Mouse (Mus musculus) lung, postnatal 0 days (tissue): ENCODE data around the gene Ctsw. TPM values are rescaled to one million over a fixed set of nuclear protein-coding genes. Genes with fewer than 3 reads are reported as not detected.
A peak's percentile ranks its signal among the peaks of the same experiment; 100 is the strongest.

Experiments
- ATAC-seq: fragments of 200-750 bp; cut with Nextera tagmentation; 2 replicates; pipeline ENCODE4 v1.8.0; 2017; ENCODE audit warnings: moderate library complexity
- DNase-seq: peaks from one replicate; pipeline ENCODE4 v3.0.0-alpha.2; 2016; ENCODE audit warnings: low spot score
- H3K27ac ChIP-seq: fragments of 300-500 bp; sonication (generic); 2 replicates; pipeline ENCODE4 v1.5.1; 2014; ENCODE audit warnings: antibody characterized with exemption, mild to moderate bottlenecking, low read length, mixed read lengths
- H3K27me3 ChIP-seq: fragments of 300-500 bp; sonication (generic); replicated peaks from 2 replicates; pipeline ENCODE4 v1.6.1; 2014; ENCODE audit warnings: low read length, mixed read lengths; ENCODE audit not compliant: insufficient read depth
- H3K36me3 ChIP-seq: fragments of 300-500 bp; sonication (generic); 2 replicates; pipeline ENCODE4 v1.6.1; 2014; ENCODE audit warnings: low read length, mixed read lengths; ENCODE audit not compliant: insufficient read depth
- H3K4me1 ChIP-seq: fragments of 300-500 bp; sonication (generic); 2 replicates; pipeline ENCODE4 v1.6.1; 2014; ENCODE audit warnings: antibody characterized with exemption, low read depth, low read length, mixed read lengths; ENCODE audit not compliant: insufficient read depth
- H3K4me2 ChIP-seq: fragments of 300-500 bp; sonication (generic); replicated peaks from 2 replicates; pipeline ENCODE4 v1.6.1; 2014; ENCODE audit warnings: low read depth, mild to moderate bottlenecking, low read length, moderate library complexity, mixed read lengths
- H3K4me3 ChIP-seq: fragments of 300-500 bp; sonication (generic); 2 replicates; pipeline ENCODE4 v1.5.1; 2014; ENCODE audit warnings: low read depth, low read length
- H3K9ac ChIP-seq: fragments of 300-500 bp; sonication (generic); replicated peaks from 2 replicates; pipeline ENCODE4 v1.6.1; 2014; ENCODE audit warnings: low read depth, mild to moderate bottlenecking
- H3K9me3 ChIP-seq: fragments of 300-500 bp; sonication (generic); 2 replicates; pipeline ENCODE4 v1.6.1; 2016; ENCODE audit warnings: low read length, mixed read lengths
- CTCF ChIP-seq: IDR thresholded peaks from 2 replicates; pipeline ENCODE4 v1.5.1; 2016; ENCODE audit warnings: antibody characterized with exemption, mild to moderate bottlenecking
- EP300 ChIP-seq: IDR thresholded peaks from 2 replicates; pipeline ENCODE4 v1.6.1; 2016; ENCODE audit warnings: antibody characterized with exemption, mild to moderate bottlenecking, control low read depth
- WGBS: fragments of 180-500 bp; shearing (Covaris S2); extraction: QIAGEN DNeasy Blood & Tissue Kit; methylation state at CpG from one replicate; pipeline ENCODE4 v1.1.7; 2014; 5-methylcytosine and 5-hydroxymethylcytosine counted together
- polyA plus RNA-seq: library from polyadenylated mRNA; unstranded; fragments of >200 nt; fragmentation: Nextera tagmentation; extraction: Ambion mirVana; gene quantifications from 2 replicates; pipeline ENCODE4 v1.2.1, GENCODE M21; 2015

Ctsw gene
- polyA plus RNA-seq, 1 experiment from 2014 or later = 2.6 TPM

GRCm38 (mm10) chr19:5465037-5465436, 3.3 kb downstream of the Ctsw start:
- TF ChIP-seq CTCF (no peak), EP300 (no peak)
- Histone ChIP-seq H3K4me3 (no peak overlapping the region), H3K4me1 (peaks cover 1% of the 10 kb centered on the region; the same call in 1 of the 2 replicates), H3K9ac (no peak overlapping the region), H3K27me3 (no peaks in the 10 kb centered on the region), H3K36me3 (peaks cover 14% of the 10 kb centered on the region), H3K9me3 (no peaks in the 10 kb centered on the region), H3K27ac (no peak overlapping the region), H3K4me2 (no peak overlapping the region)
- 94% methylated on average over 8 of the region's 8 CpGs for WGBS
- DNase-seq = no peak
- no peak for ATAC-seq

GRCm38 (mm10) chr19:5463791-5464562, 4.3 kb downstream of the Ctsw start:
- DNase-seq (peak; percentile 72), ATAC-seq (peak; percentile 60)
- no peaks in the 10 kb centered on the region for H3K27me3 ChIP-seq
- peak; percentile 95 for TF ChIP-seq CTCF
- TF ChIP-seq EP300 = no peak
- 29% methylated on average over 15 of the region's 15 CpGs for WGBS
- no peak overlapping the region for H3K9ac ChIP-seq
- H3K27ac ChIP-seq = peak overlapping the region; percentile 61; the same call in 1 of the 2 replicates
- H3K4me3 ChIP-seq = no peak overlapping the region
- peak overlapping the region; percentile 25; the same call in 1 of the 2 replicates for H3K4me2 ChIP-seq
- peaks cover 3% of the 10 kb centered on the region; the same call in 1 of the 2 replicates for H3K4me1 ChIP-seq
- no peaks in the 10 kb centered on the region for H3K9me3 ChIP-seq
- H3K36me3 ChIP-seq = peaks cover 14% of the 10 kb centered on the region

GRCm38 (mm10) chr19:5463212-5463611, 5.1 kb downstream of the Ctsw start:
- TF ChIP-seq EP300 (no peak), CTCF (no peak)
- H3K4me3 ChIP-seq = no peak overlapping the region
- no peak for DNase-seq
- ATAC-seq = no peak
- no peak overlapping the region for H3K27ac ChIP-seq
- H3K4me1 ChIP-seq = peaks cover 3% of the 10 kb centered on the region; the same call in 1 of the 2 replicates
- H3K27me3 ChIP-seq = no peaks in the 10 kb centered on the region
- 87% methylated on average over 9 of the region's 9 CpGs for WGBS
- H3K9me3 ChIP-seq = no peaks in the 10 kb centered on the region
- no peak overlapping the region for H3K9ac ChIP-seq
- peaks cover 14% of the 10 kb centered on the region for H3K36me3 ChIP-seq
- no peak overlapping the region for H3K4me2 ChIP-seq

GRCm38 (mm10) chr19:5461411-5461810, 6.9 kb downstream of the Ctsw start:
- no peak for DNase-seq
- peak overlapping the region; percentile 69; the same call in 1 of the 2 replicates for H3K9ac ChIP-seq

DNA sequence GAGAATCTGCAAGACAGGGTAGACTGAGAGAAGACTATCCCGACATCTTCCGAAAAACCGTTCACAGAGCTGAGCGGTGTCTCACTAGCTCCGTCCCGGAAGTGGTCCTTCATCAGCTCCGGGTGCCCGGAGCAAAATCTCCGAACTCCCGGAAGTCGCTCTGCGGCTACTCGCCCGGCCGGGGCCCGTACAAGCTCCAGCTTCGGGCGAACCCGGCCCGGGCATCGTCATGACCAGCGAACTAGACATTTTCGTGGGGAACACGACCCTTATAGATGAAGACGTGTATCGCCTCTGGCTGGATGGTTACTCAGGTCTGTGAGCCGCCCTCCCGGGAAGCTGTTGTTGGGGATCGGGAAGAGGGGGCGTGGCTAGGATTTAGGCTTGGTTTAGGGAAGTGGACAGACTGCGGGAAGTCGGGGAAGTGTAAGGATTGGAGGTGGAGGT, 7.8 kb downstream of the Ctsw start, which contains the start of gene Fibp:
Fibp (plus strand) TSS at position 151 of the 447 bp plus-strand sequence.
- peak within 1 kb of the TSS; percentile 71 for H3K4me2 ChIP-seq
- TF ChIP-seq CTCF (no peak), EP300 (0 out of 2 replicates have a peak, but pooled peaks have one; percentile 60)
- no peaks in the 10 kb centered on the region for H3K9me3 ChIP-seq
- peak within 1 kb of the TSS; percentile 69 for H3K9ac ChIP-seq
- no peaks in the 10 kb centered on the region for H3K27me3 ChIP-seq
- H3K36me3 ChIP-seq = peaks cover 8% of the 10 kb centered on the region; the same call in 1 of the 2 replicates
- peak within 1 kb of the TSS; percentile 73 for H3K27ac ChIP-seq
- peak within 1 kb of the TSS; percentile 78 for H3K4me3 ChIP-seq
- ATAC-seq (peak; percentile 51), DNase-seq (peak; percentile 93)
- WGBS = 0% methylated on average over 32 of the region's 32 CpGs
- peaks cover 13% of the 10 kb centered on the region for H3K4me1 ChIP-seq

More at GRCm38 (mm10) chr19:5461411-5461810, 6.9 kb downstream of the Ctsw start:
- Histone ChIP-seq H3K27ac (no peak overlapping the region), H3K9me3 (no peaks in the 10 kb centered on the region), H3K4me2 (peak overlapping the region; percentile 71), H3K4me3 (no peak overlapping the region; the same call in 1 of the 2 replicates), H3K4me1 (peaks cover 7% of the 10 kb centered on the region), H3K27me3 (no peaks in the 10 kb centered on the region), H3K36me3 (peaks cover 14% of the 10 kb centered on the region)
- TF ChIP-seq CTCF (no peak), EP300 (no peak)
- no peak for ATAC-seq
- whole genome bisulfite sequencing = 78% methylated on average over 6 of the region's 6 CpGs

- ATAC-seq = no peak
- Histone ChIP-seq H3K4me2 (peak overlapping the region; percentile 71), H3K4me3 (peak overlapping the region; percentile 78), H3K36me3 (peaks cover 2% of the 10 kb centered on the region; the same call in 1 of the 2 replicates), H3K27me3 (no peaks in the 10 kb centered on the region), H3K9me3 (no peaks in the 10 kb centered on the region), H3K4me1 (peaks cover 13% of the 10 kb centered on the region), H3K27ac (0 out of 2 replicates have a peak overlapping the region, but pooled peaks have one; percentile 73), H3K9ac (no peak overlapping the region)
- TF ChIP-seq EP300 = no peak
- TF ChIP-seq CTCF = no peak
- DNase-seq = no peak
- 24% methylated on average over 3 of the region's 3 CpGs for WGBS
Observed at GRCm38 (mm10) chr19:5459896-5460295, 8.4 kb downstream of the Ctsw start.
